Mouse (Mus musculus) adrenal gland, postnatal 36 days (tissue): Measurements from ENCODE around the gene Slc29a1. TPM values are rescaled to one million over a fixed set of nuclear protein-coding genes. Genes with fewer than 3 reads are reported as not detected.
A peak's percentile ranks its signal among the peaks of the same experiment; 100 is the strongest.
"Not testable (repeated sequence)": the region's sequence is repeated elsewhere in the genome, so short reads cannot be mapped to it uniquely, and the experiment has no call there.

Experiments used
- DNase-seq, 2 experiments: peaks; one replicate each; pipeline ENCODE4 v3.0.0; 2021; ENCODE audit warnings: mixed read lengths in 1 of 2
- long read RNA-seq, 2 experiments: library from polyadenylated mRNA; stranded (forward); transcript quantifications; one replicate each; pipeline ENCODE4 v2.0.0; 2021; ENCODE audit warnings: borderline sequencing depth in 2 of 2
- total RNA-seq, 2 experiments: library from RNA; stranded (reverse); gene quantifications; 2 replicates each; pipeline ENCODE4 v1.2.3; 2021

Slc29a1 gene
- 100 to 1,000 TPM; 132 to 137 TPM for total RNA-seq
- long read RNA-seq, experiment 1, transcript Slc29a1-201 (13 exons, 1,996 nt) = minor isoform, 19 of 222 reads
- long read RNA-seq, experiment 1, transcript Slc29a1-202 (13 exons, 1,988 nt) = major isoform, 20 of 222 reads
- long read RNA-seq, experiment 1, transcript Slc29a1-204 (12 exons, 2,216 nt) = minor isoform, 17 of 222 reads
- long read RNA-seq, experiment 1, partial matches to known transcripts = 50 of 222 reads
- long read RNA-seq, experiment 1, other reads (novel, unspliced or antisense) = 116 of 222 reads
- long read RNA-seq, experiment 2, transcript Slc29a1-204 (12 exons, 2,216 nt) = major isoform, 13 of 67 reads
- long read RNA-seq, experiment 2, transcript Slc29a1-202 (13 exons, 1,988 nt) = minor isoform, 6 of 67 reads
- long read RNA-seq, experiment 2, partial matches to known transcripts = 12 of 67 reads
- long read RNA-seq, experiment 2, other reads (novel, unspliced or antisense) = 33 of 67 reads

DNA sequence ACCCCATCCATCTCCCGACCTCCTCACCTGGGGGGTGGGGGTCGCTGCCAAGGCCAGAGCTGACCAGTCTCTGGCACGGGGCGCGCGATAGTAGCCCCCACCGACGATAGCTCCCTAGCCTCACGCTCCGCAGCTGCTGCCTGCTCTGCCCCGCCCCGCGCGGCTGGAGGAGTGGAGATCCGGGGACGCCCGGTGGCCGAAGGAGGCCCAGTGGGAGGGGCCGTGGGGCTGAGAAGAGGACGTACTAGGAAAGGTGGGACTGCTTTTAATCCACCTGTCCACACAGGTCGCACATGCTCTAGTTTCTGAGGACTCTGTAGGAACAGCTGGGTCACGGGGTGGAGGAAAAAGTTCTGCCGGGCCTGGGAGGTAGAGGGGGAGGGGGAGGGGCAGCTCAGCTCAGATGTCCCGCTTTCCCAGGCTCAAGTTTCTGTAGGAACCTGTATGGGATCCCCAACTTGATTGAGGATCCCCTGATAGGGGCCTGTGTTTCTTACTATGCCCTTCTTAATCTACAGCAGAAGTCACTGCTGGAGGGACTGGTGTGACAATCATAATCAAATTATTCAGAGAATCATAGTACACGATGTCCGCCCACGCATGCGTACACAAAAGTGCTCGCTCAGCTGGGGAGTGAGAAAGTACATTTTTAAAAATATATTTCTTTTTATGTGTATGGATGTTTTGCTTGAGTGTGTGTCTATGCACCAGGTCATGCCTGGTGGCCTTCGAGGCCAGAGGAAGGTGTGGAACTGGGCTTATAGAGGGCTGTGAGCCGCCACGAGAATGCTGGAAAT lies at the start of gene Slc29a1:
Slc29a1 (minus strand) TSS at position 161 of the 797 bp plus-strand sequence.
- DNase-seq = peak; percentile 84 to 89

GRCm38 (mm10) chr17:45644185-45644584 lies 44.8 kb upstream of the Slc29a1 start:
- DNase-seq = no peak

DNA sequence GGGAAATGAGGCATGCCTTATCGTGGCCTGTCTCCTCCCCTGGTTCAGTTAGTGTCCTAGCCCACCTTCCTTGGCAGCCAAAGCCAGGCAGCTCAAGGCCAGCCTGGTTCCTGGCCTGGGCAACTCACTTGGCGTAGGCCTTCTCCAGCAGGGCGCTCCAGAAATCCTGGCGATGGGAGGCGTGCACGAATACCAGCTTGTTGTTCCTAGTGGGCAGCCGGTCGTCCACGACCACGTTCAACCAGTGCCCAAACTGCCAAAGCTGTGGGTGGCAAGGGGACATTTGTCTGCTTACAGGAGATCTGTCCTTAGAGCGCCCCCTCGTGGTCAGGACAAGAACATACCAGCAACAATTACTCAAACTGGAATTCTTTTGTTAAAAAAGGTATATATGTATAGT lies 43.3 kb upstream of the Slc29a1 start:
- DNase-seq = peak; percentile 79 to 80

- DNase-seq = no peak
These were observed 42.6 kb upstream of the Slc29a1 start for GRCm38 (mm10) chr17:45641981-45642380.

GRCm38 (mm10) chr17:45638596-45639295 lies 39.3 kb upstream of the Slc29a1 start:
- no peak for DNase-seq

DNA sequence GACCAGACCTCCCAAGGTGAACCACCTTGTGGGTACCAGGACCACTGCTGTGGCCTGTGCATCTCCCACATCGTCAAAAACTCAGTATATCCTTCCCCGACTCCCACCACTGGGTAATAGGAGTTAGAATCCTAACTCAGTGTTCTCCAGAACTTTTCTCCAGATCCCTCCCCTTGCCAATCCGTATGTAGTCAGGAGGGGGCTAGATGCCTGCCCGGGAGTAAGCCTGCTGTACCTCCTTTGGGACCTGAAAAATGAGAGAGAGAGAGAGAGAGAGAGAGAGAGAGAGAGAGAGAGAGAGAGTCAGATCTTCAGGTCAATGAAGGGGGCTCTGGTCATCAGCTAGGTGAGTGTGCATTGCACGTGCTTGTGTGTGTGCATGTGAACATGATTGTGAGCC lies 34.6 kb upstream of the Slc29a1 start:
- DNase-seq = no peak

- DNase-seq = no peak
These were observed 32.5 kb upstream of the Slc29a1 start for GRCm38 (mm10) chr17:45631940-45632339.

DNA sequence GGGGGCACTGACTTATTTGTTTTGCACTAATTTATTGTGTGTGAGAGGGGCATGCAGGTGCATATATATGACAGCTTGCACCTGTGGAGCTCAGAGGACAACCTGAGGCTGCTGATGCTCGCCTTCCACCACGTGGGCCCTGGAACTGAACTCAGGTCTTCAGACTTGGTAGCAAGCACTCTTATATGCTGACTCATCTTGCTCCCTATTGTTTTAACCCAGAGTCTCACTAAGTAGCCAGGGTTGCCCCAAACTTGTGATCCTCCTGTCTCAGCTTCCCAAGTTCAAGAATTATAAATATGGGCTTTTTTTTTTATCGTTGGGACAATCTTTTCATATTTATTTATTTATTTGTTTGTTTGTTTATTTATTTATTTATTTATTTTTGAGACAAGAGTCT lies 31.6 kb upstream of the Slc29a1 start:
- no peak for DNase-seq

- peak; percentile 70 to 80 for DNase-seq
These were observed 30.7 kb upstream of the Slc29a1 start for GRCm38 (mm10) chr17:45629861-45630694.

DNA sequence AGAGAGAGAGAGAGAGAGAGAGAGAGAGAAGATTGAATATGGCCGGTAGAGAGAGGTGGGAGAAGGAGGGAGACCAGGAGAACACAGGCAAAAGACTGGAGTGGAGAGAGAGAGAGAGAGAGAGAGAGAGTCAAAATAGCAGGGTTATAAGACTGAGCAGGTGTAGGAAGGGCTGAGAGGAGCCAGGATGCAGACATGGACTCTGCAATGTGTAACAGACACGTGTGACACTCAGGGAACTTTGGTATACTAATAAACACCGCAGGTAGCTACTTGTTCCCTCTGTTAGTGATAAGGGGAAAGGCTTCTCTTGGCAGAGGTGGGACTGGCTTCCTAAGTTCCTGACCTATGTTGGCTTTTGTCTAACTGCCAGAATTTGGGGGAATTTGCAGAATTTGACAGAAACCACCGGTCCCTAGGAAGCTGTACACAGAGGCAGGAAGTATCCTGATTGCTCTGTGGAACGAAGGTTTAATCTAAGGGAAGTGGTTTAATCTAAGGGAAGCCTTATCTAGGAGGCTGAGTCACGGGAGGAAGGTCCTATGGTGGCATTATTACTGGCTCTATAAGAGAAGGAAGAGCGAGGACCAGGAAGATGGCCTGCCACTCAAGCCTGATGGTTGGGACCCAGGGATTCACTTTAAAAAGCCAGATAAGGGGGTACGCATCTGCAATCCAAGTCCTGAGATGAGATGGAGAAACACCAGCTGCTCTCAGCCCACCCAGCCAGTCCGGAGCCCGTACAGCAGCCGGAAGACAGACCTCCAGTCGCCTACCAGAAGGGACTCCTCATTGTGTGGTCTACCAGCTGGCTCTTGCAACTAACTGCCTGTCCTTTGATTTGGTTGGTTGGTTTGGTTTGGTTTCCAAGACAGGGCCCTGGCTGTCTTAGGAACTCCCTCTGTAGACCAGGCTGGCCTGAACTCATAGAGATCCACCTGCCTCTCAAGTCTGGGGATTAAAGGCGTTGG lies 29.8 kb upstream of the Slc29a1 start:
- no peak for DNase-seq

- DNase-seq = no peak
These were observed 28.8 kb upstream of the Slc29a1 start for GRCm38 (mm10) chr17:45628160-45628559.

DNA sequence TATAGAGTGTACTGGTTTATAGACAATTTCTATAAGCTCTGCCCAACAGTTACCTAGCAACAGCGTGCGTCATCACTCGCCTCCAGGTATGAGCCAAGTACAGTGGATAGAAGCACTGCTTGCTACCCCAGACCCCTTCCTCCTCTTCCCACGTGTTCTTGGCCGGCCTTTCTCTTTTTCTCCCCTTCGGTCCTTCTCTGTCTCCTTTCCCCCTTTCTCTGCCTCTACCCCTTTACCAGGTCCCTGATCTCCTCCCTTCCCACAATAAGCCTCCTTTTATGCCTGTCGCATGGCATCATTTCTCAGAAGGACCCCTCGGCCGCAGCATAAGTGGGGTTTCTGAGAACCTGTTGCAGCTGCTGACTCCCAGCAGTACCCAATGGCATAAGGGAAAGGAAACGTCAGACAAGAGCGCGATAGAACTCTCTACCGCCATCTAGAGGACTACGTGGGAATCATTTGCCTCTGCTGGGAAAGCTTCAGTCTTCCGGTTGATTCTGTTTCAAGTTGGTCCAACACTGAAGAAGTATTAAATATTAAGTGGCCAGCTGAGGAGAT lies 27.2 kb upstream of the Slc29a1 start:
- peak; percentile 58 to 73 for DNase-seq

DNA sequence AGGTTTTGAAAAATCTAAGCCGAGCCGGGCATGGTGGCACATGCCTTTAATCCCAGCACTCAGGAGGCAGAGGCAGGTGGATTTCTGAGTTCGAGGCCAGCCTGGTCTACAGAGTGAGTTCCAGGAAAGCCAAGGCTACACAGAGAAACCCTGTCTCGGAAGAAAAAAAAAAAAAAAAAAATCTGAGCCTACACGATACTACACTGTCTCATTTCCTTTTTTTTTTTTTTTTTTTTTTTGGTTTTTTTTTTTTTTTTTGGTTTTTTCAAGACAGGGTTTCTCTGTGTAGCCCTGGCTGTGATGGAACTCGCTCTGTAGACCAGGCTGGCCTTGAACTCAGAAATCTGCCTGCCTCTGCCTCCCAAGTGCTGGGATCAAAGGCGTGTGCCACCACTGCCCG lies 24.0 kb upstream of the Slc29a1 start:
- DNase-seq = not testable (repeated sequence)

DNA sequence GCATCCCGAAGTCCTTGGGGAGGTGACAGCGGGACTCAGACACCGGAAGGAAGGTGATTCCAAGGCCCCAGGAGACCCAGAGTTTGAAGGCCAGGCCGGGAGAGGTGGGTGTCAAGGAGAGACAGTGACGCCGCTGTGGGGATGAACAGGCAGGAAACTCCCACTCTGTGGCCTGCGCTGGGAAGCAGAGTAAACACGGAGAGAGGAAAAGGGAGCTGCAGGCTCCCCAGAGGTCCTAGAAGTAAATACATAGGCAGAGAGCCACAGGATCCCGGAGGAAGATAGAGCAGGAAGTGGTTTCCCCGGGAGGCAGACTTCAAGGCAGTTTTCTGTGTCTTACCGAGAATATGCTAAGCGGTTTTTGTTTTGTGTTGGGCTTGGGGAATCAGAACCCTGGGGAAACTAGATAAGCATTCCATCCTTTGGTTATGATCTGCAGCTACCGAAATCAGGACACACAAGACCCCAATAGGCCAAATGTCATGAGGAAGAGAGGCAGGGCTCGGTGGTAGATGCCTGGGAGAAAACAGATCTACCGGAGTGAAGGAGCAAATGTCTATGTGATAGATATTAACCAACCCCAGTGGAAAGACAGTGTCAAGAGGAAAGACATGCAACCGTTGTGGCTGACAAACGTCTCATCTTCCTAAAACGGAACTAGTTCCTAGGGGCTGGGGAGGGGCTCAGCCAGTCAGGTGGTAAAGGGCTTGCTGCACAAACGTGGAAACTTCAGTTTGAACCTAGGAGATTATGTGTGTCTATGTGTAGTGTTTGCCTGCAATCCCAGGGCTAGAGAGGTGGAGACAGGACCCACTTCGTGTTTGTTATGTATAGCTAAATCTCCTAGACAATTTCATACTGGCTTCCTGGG lies 20.2 kb upstream of the Slc29a1 start:
- DNase-seq = peak; percentile 53 to 54

DNA sequence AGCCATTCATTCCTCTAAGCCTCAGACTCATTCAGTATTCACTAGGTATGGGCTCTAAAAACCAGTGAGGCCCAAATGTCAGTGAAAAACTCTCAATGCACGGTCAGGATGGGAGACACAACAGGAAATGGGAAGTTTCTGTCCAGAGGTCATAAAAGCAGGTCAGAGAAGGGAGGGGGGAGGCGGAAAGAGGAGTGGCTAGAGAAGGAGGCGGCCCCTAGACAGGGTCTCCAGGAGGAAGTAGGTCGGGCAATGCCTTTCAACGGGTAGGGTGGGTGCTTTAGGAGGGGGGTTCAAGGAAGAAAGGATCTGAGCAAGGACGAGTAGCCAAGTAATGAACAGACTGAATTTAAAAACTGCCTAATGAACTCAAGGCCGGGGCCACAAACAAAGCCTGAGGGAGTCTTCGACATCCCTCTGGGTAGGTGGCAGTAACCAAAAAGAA lies 19.6 kb upstream of the Slc29a1 start:
- DNase-seq = peak; percentile 42 to 72

DNA sequence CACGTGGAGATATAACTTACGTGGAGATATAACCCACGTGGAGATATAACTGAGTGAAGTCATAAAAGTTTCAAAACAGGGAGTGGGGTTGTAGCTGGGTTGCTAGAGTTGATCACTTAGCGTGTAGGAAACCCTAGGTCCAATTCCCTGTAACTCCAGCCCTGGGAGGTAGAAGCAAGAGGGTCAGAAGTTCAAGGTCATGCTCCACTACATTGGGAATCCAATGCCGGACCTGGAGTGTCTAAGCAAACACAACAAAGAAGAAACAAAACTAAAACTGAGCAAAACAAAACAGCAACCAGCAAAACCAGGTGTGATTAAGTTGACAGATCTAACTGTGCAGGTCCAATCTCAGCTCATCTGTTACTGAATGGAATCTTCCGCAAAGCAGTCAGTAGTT lies 18.2 kb upstream of the Slc29a1 start:
- no peak for DNase-seq

GRCm38 (mm10) chr17:45616679-45617078 lies 17.3 kb upstream of the Slc29a1 start:
- no peak for DNase-seq

GRCm38 (mm10) chr17:45616046-45616650 lies 16.7 kb upstream of the Slc29a1 start:
- no peak for DNase-seq
